In the genomic region with DNA sequence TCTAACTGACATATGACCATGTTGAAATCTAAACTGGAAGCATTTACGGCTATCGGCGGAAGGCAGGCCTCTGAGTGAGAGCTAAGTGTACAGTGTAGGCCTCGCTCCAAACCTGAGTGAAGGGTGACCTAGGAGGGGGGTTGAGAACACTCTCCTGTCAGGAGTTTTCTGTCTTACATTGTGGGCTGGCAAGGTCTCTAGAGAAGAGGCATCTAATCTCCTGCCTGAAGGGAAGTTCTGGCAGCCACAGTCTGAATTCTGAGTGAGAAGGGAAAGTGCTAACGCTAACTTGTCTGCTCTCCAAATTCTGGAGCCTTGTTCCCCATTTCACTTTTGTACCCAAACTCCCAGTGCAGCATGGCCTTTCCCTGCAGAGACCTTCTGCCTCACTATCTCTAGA, we compare ENCODE assay signal across 12 mouse cellular contexts. TPM values are rescaled to one million over a fixed set of nuclear protein-coding genes. Genes with fewer than 3 reads are reported as not detected.
DNase-seq lines count a peak whose midpoint lies in the region; ATAC-seq and TF ChIP-seq lines count a peak whose summit lies in the region.
"Had no signal": no experiment of that assay in that cellular context is flagged by ENCODE, and none has a peak within 500 bp of the region (broad histone marks: within the 10 kb centered on the region; RNA-seq: fewer than 3 reads in every experiment).

No protein-coding gene starts in this region.

- H3K36me3 ChIP-seq in forebrain, postnatal 0 days (ENCODE audit: insufficient read depth): no peaks in the 10 kb centered on the region
- H3K36me3 ChIP-seq in forebrain, embryonic 10.5 days (replicated peaks): no peaks in the 10 kb centered on the region
- H3K36me3 ChIP-seq in midbrain, postnatal 0 days (ENCODE audit: insufficient read depth, low read length): no peaks in the 10 kb centered on the region
- no peaks in the 10 kb centered on the region for H3K36me3 ChIP-seq in midbrain, embryonic 13.5 days
- H3K36me3 ChIP-seq in limb, embryonic 15.5 days: no peaks in the 10 kb centered on the region

- no peak for TF ChIP-seq CTCF in forebrain, postnatal 0 days (IDR thresholded peaks at IDR 0.05; ENCODE audit: low read depth)
- TF ChIP-seq CTCF in midbrain, postnatal 0 days (IDR thresholded peaks at IDR 0.05): no peak

- peaks cover 4% of the 10 kb centered on the region; the same call in 1 of the 2 replicates for H3K4me1 ChIP-seq in forebrain, postnatal 0 days (ENCODE audit: insufficient read depth)
- peaks cover 6% of the 10 kb centered on the region for H3K4me1 ChIP-seq in forebrain, embryonic 10.5 days
- H3K4me1 ChIP-seq in midbrain, postnatal 0 days (ENCODE audit: insufficient read depth, low read length): no peaks in the 10 kb centered on the region
- no peaks in the 10 kb centered on the region for H3K4me1 ChIP-seq in midbrain, embryonic 13.5 days (replicated peaks)
- H3K4me1 ChIP-seq in limb, embryonic 15.5 days: peaks cover 43% of the 10 kb centered on the region

- WGBS in forebrain, postnatal 0 days: 84% methylated on average over 5 of the region's 5 CpGs
- WGBS in forebrain, embryonic 10.5 days: 96% methylated on average over 5 of the region's 5 CpGs
- WGBS in midbrain, postnatal 0 days: 83% methylated on average over 5 of the region's 5 CpGs
- WGBS in midbrain, embryonic 13.5 days: 95% methylated on average over 5 of the region's 5 CpGs
- WGBS in limb, embryonic 15.5 days: 77% methylated on average over 5 of the region's 5 CpGs

- H3K27ac ChIP-seq in forebrain, postnatal 0 days (ENCODE audit: low read depth, low read length): peak overlapping the region; percentile 29
- H3K27ac ChIP-seq in forebrain, embryonic 10.5 days: no peak overlapping the region
- H3K27ac ChIP-seq in midbrain, postnatal 0 days (ENCODE audit: low read depth, low read length): no peak overlapping the region
- no peak overlapping the region for H3K27ac ChIP-seq in midbrain, embryonic 13.5 days
- H3K27ac ChIP-seq in limb, embryonic 15.5 days: peak overlapping the region; percentile 47

- H3K27me3 ChIP-seq in forebrain, postnatal 0 days (ENCODE audit: insufficient read depth, low read length): no peaks in the 10 kb centered on the region
- no peaks in the 10 kb centered on the region for H3K27me3 ChIP-seq in forebrain, embryonic 10.5 days (ENCODE audit: poor library complexity, severe bottlenecking)
- H3K27me3 ChIP-seq in midbrain, postnatal 0 days (ENCODE audit: insufficient read depth, low read length): no peaks in the 10 kb centered on the region
- H3K27me3 ChIP-seq in midbrain, embryonic 13.5 days: no peaks in the 10 kb centered on the region
- no peaks in the 10 kb centered on the region for H3K27me3 ChIP-seq in limb, embryonic 15.5 days
- H3K27me3 ChIP-seq: Patski had no signal

- peak; percentile 29 for DNase-seq in forebrain, postnatal 0 days
- no peak for DNase-seq in forebrain, embryonic 10.5 days (ENCODE audit: extremely low spot score, low spot score)
- DNase-seq in midbrain, postnatal 0 days (ENCODE audit: low spot score): peak; percentile 3
- DNase-seq in heart, adult 8-10 months (ENCODE audit: low spot score): peak; percentile 32
- no peak for DNase-seq in adrenal gland, adult 2 months
- no peak for DNase-seq in left cerebral cortex, adult 8-10 months (ENCODE audit: low spot score in 2 of 2)
- DNase-seq: gastrocnemius, postnatal 25 days; kidney, adult 2 months had no signal

- no peak overlapping the region for H3K4me2 ChIP-seq in forebrain, postnatal 0 days (ENCODE audit: low read depth)
- H3K4me2 ChIP-seq in midbrain, postnatal 0 days (ENCODE audit: low read depth, low read length, poor library complexity, severe bottlenecking): no peak overlapping the region
- no peak overlapping the region for H3K4me2 ChIP-seq in midbrain, embryonic 13.5 days (replicated peaks)
- H3K4me2 ChIP-seq in limb, embryonic 15.5 days: no peak overlapping the region

- H3K9ac ChIP-seq in forebrain, postnatal 0 days: no peak overlapping the region
- H3K9ac ChIP-seq in midbrain, postnatal 0 days (replicated peaks; ENCODE audit: low read length, poor library complexity, severe bottlenecking): no peak overlapping the region
- no peak overlapping the region for H3K9ac ChIP-seq in midbrain, embryonic 13.5 days (replicated peaks)
- H3K9ac ChIP-seq in limb, embryonic 15.5 days: no peak overlapping the region

- ATAC-seq in forebrain, postnatal 0 days: peak; percentile 34
- no peak for ATAC-seq in midbrain, postnatal 0 days (ENCODE audit: low FRiP score)
- no peak for ATAC-seq in midbrain, embryonic 13.5 days
- ATAC-seq in limb, embryonic 15.5 days (ENCODE audit: insufficient number of reproducible peaks, low FRiP score, low TSS enrichment, low read depth): no peak
- ATAC-seq: Patski had no signal

- H3K9me3 ChIP-seq in forebrain, postnatal 0 days (ENCODE audit: low read length): no peaks in the 10 kb centered on the region
- no peaks in the 10 kb centered on the region for H3K9me3 ChIP-seq in forebrain, embryonic 10.5 days
- no peaks in the 10 kb centered on the region for H3K9me3 ChIP-seq in midbrain, postnatal 0 days (ENCODE audit: low read length)
- no peaks in the 10 kb centered on the region for H3K9me3 ChIP-seq in midbrain, embryonic 13.5 days
- H3K9me3 ChIP-seq in limb, embryonic 15.5 days: no peaks in the 10 kb centered on the region

- no peak overlapping the region for H3K4me3 ChIP-seq in forebrain, postnatal 0 days (ENCODE audit: low read depth, low read length)
- H3K4me3 ChIP-seq in forebrain, embryonic 10.5 days: no peak overlapping the region
- H3K4me3 ChIP-seq in midbrain, postnatal 0 days (ENCODE audit: low read depth, low read length): no peak overlapping the region
- H3K4me3 ChIP-seq in midbrain, embryonic 13.5 days (replicated peaks): no peak overlapping the region
- H3K4me3 ChIP-seq in limb, embryonic 15.5 days: no peak overlapping the region

RNA-seq across cellular contexts. Expression of a gene that starts 54.9 kb away (rescaled TPM):
- 2.0 and 7.9 TPM in 2 replicates for total RNA-seq in forebrain, postnatal 0 days (2014; rRNA removed)
- polyA plus RNA-seq in forebrain, postnatal 0 days (2015; fragmentation: Nextera tagmentation; extraction: Ambion mirVana): 3.1 and 4.9 TPM in 2 replicates
- 2.1 and 3.8 TPM in 2 replicates for polyA plus RNA-seq in forebrain, embryonic 10.5 days (2016; fragmentation: Nextera tagmentation; extraction: Ambion mirVana)
- 3.7 and 4.5 TPM in 2 replicates for total RNA-seq in midbrain, postnatal 0 days (2014; rRNA removed)
- polyA plus RNA-seq in midbrain, postnatal 0 days (2015; fragmentation: Nextera tagmentation; extraction: Ambion mirVana): 3.3 and 3.9 TPM in 2 replicates
- 7.3 and 9.2 TPM in 2 replicates for polyA plus RNA-seq in midbrain, embryonic 13.5 days (2015; fragmentation: Nextera tagmentation; extraction: Ambion mirVana)
- total RNA-seq in heart, adult 8-10 months (2022): 1 to 10 TPM; 1.5 to 3.2 (median 2.2) TPM
- 106 and 121 TPM in 2 replicates for polyA plus RNA-seq in limb, embryonic 15.5 days (2015; fragmentation: Nextera tagmentation; extraction: Ambion mirVana)
- total RNA-seq in adrenal gland, adult 2 months (2021): 1 to 10 TPM; 2.3 to 3.1 TPM
- polyA plus RNA-seq in adrenal gland, adult 2 months (2012; rRNA removed): 0.65 and 0.75 TPM in 2 replicates
- total RNA-seq in left cerebral cortex, adult 8-10 months (2022): under 1 TPM; 0.44 to 0.93 (median 0.54) TPM
- total RNA-seq: monocyte, adult 5-6 weeks had no signal
- polyA plus RNA-seq: Patski had no signal

Comparison
In these comparisons a context has a peak if more than half of its experiments do, and no peak if none do; other contexts are left out.
1. DNase-seq: peak in forebrain, postnatal 0 days (single experiment), midbrain, postnatal 0 days (single experiment) and heart, adult 8-10 months (single experiment); none in forebrain, embryonic 10.5 days (single experiment), adrenal gland, adult 2 months (single experiment) and left cerebral cortex, adult 8-10 months (0 of 2).
2. H3K27ac ChIP-seq: peak in forebrain, postnatal 0 days (single experiment) and limb, embryonic 15.5 days (single experiment); none in forebrain, embryonic 10.5 days (single experiment), midbrain, postnatal 0 days (single experiment) and midbrain, embryonic 13.5 days (single experiment).
3. RNA of a gene that starts 54.9 kb away (polyA plus RNA-seq): 106 to 121 TPM in limb, embryonic 15.5 days; 7.3 to 9.2 TPM in midbrain, embryonic 13.5 days, 2.1 to 3.8 TPM in forebrain, embryonic 10.5 days, 3.3 to 3.9 TPM in midbrain, postnatal 0 days, 3.1 to 4.9 TPM in forebrain, postnatal 0 days and 0.65 to 0.75 TPM in adrenal gland, adult 2 months; every median in the first group is over 10 times any median in the second.